Mouse (Mus musculus): ENCODE measurements around the gene Acap2.

DNA sequence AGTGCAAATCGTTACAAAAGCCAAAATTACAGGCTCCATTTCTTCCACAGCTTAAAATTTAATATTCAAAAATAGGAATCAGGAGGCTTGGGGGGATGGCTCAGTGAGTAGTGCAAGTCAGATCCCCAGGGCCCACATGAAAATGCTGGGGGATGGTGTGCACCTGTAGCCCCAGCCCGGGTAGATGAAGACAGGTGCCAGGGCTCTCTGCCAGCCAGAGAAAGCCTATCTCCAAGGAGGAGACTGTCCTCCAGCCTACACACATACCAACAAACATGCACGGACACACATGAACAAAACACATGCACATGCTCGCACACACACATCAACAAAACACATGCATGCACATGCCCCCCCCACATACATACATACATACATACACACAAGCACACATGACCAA lies 36.9 kb downstream of the Acap2 start:
- no peak for TF ChIP-seq CTCF (IDR thresholded peaks at IDR 0.05; ENCODE audit: low read depth, low read length)
- TF ChIP-seq POLR2A (IDR thresholded peaks at IDR 0.05; ENCODE audit: borderline replicate concordance, low read depth, low read length) = no peak

All from bone marrow macrophage, adult 2 months (primary cell).